Mouse (Mus musculus) kidney, adult 11 months (tissue): ENCODE measurements around the gene Vil1.
A peak's percentile ranks its signal among the peaks of the same experiment; 100 is the strongest.

Experiments used
- DNase-seq: peaks from one replicate; pipeline ENCODE4 v3.0.0; 2022

Vil1 gene

GRCm38 (mm10) chr1:74387386-74387988 lies 21.7 kb upstream of the Vil1 start:
- DNase-seq, result peak; percentile 33

- no peak for DNase-seq
Measured at GRCm38 (mm10) chr1:74388398-74388920, 20.7 kb upstream of the Vil1 start.

- DNase-seq, result peak; percentile 37
Measured at GRCm38 (mm10) chr1:74389831-74390286, 19.3 kb upstream of the Vil1 start.

GRCm38 (mm10) chr1:74390287-74390906 lies 18.8 kb upstream of the Vil1 start:
- DNase-seq, result peak; percentile 53

GRCm38 (mm10) chr1:74390924-74391748 lies 18.0 kb upstream of the Vil1 start, which contains the start of gene Ctdsp1:
TSS of gene Ctdsp1 (plus strand) at chr1:74391509.
- peak; percentile 98 for DNase-seq

GRCm38 (mm10) chr1:74391844-74392441 lies 17.2 kb upstream of the Vil1 start:
- DNase-seq, result peak; percentile 84

GRCm38 (mm10) chr1:74392446-74392994 lies 16.7 kb upstream of the Vil1 start:
- DNase-seq, result peak; percentile 82

GRCm38 (mm10) chr1:74393010-74393409 lies 16.2 kb upstream of the Vil1 start:
- peak; percentile 52 for DNase-seq

GRCm38 (mm10) chr1:74393697-74394096 lies 15.5 kb upstream of the Vil1 start:
- no peak for DNase-seq

GRCm38 (mm10) chr1:74394311-74394710 lies 14.9 kb upstream of the Vil1 start:
- peak; percentile 28 for DNase-seq

GRCm38 (mm10) chr1:74394858-74395257 lies 14.3 kb upstream of the Vil1 start:
- DNase-seq, result no peak

- peak; percentile 32 for DNase-seq
Measured at GRCm38 (mm10) chr1:74395290-74395689, 13.9 kb upstream of the Vil1 start.

GRCm38 (mm10) chr1:74396456-74397222 lies 12.5 kb upstream of the Vil1 start:
- DNase-seq, result peak; percentile 64

GRCm38 (mm10) chr1:74397268-74397918 lies 11.8 kb upstream of the Vil1 start:
- DNase-seq, result peak; percentile 99

- DNase-seq, result peak; percentile 80
Measured at GRCm38 (mm10) chr1:74397919-74398451, 11.2 kb upstream of the Vil1 start.

GRCm38 (mm10) chr1:74400531-74400930 lies 8.6 kb upstream of the Vil1 start:
- no peak for DNase-seq

- DNase-seq, result no peak
Measured at GRCm38 (mm10) chr1:74401015-74401702, 8.0 kb upstream of the Vil1 start.

- DNase-seq, result no peak
Measured at GRCm38 (mm10) chr1:74404206-74404605, 5.0 kb upstream of the Vil1 start.

GRCm38 (mm10) chr1:74411753-74412325 lies 2.7 kb downstream of the Vil1 start:
- no peak for DNase-seq

GRCm38 (mm10) chr1:74412711-74413110 lies 3.5 kb downstream of the Vil1 start:
- DNase-seq, result no peak
